Mouse (Mus musculus): ENCODE results near the gene Ctbp2. TPM values are rescaled to one million over a fixed set of nuclear protein-coding genes. Genes with fewer than 3 reads are reported as not detected.

Ctbp2 gene
- polyA plus RNA-seq, 1 experiment from 2014 or later: 60.2 TPM

DNA sequence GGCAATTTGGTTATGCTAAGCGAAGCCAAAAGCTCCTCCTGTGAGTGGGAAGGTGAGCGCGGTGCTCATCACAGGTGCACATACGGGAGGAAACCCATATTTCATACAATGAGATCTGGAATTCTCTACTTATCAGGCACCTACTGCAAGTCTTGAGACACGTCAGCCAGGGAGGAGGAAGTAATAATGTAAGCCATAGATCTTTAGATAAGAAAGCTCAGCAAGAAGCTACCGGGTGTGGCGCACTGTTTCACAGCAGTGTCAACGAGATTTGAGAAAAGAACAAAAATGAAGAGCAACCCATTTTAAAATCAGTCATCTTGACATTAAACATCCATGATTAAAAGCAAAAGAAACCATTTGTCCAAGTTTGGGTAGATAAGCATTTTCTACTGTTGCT is 95.2 kb downstream of the Ctbp2 start:
- no peak overlapping the region for H3K4me3 ChIP-seq
- no peaks in the 10 kb centered on the region for H3K27me3 ChIP-seq (replicated peaks)
- H3K9me3 ChIP-seq: no peaks in the 10 kb centered on the region
- no peak overlapping the region for H3K27ac ChIP-seq
- H3K9ac ChIP-seq: no peak overlapping the region
- H3K4me1 ChIP-seq: peaks cover 24% of the 10 kb centered on the region
- no peak for ATAC-seq (replicated peaks)
- no peak overlapping the region for H3K4me2 ChIP-seq
- no peaks in the 10 kb centered on the region for H3K36me3 ChIP-seq (replicated peaks)
- WGBS: 91% methylated on average over 8 of the region's 8 CpGs

GRCm38 (mm10) chr7:133027930-133028329 is 96.2 kb downstream of the Ctbp2 start:
- H3K9me3 ChIP-seq: no peaks in the 10 kb centered on the region
- 93% methylated on average over 4 of the region's 4 CpGs for WGBS
- H3K9ac ChIP-seq: no peak overlapping the region
- no peak for ATAC-seq (replicated peaks)
- H3K4me1 ChIP-seq: peaks cover 13% of the 10 kb centered on the region
- H3K27me3 ChIP-seq (replicated peaks): no peaks in the 10 kb centered on the region
- H3K27ac ChIP-seq: no peak overlapping the region
- no peaks in the 10 kb centered on the region for H3K36me3 ChIP-seq (replicated peaks)
- no peak overlapping the region for H3K4me3 ChIP-seq
- H3K4me2 ChIP-seq: no peak overlapping the region

DNA sequence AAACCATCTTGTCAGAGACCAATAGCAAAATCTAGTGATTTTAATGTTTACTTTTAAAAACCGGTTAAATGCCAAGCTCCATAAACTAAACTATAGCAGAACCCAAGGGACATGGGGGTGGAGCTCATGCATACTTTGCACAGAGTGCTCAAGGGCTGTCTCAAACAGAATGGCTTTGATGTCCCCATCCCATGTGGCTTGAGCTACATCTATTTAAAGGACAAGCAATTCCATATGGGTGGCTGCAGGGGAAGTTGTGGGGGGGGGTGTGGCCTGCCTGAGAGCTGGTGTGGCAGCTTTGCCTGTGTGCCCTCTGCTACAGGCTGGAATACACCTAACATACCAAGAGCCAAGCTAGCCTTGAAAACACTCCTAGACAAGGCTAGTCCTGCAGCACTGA is 99.5 kb downstream of the Ctbp2 start:
- Histone ChIP-seq H3K4me1 (peaks cover 19% of the 10 kb centered on the region), H3K36me3 (replicated peaks) (no peaks in the 10 kb centered on the region), H3K9me3 (no peaks in the 10 kb centered on the region), H3K4me3 (no peak overlapping the region), H3K4me2 (no peak overlapping the region), H3K27me3 (replicated peaks) (no peaks in the 10 kb centered on the region), H3K9ac (no peak overlapping the region), H3K27ac (no peak overlapping the region)
- ATAC-seq (replicated peaks): no peak
- 67% methylated on average over 1 of the region's 1 CpGs for WGBS

GRCm38 (mm10) chr7:133019481-133020020 is 104.6 kb downstream of the Ctbp2 start:
- Histone ChIP-seq H3K9me3 (no peaks in the 10 kb centered on the region), H3K4me3 (no peak overlapping the region), H3K27ac (peak overlapping the region; percentile 11; the same call in 1 of the 2 replicates), H3K36me3 (replicated peaks) (no peaks in the 10 kb centered on the region), H3K9ac (no peak overlapping the region), H3K4me2 (no peak overlapping the region), H3K4me1 (peaks cover 32% of the 10 kb centered on the region), H3K27me3 (replicated peaks) (no peaks in the 10 kb centered on the region)
- WGBS: 26% methylated on average over 6 of the region's 6 CpGs
- ATAC-seq (replicated peaks): no peak

- H3K9me3 ChIP-seq: no peaks in the 10 kb centered on the region
- peak overlapping the region; percentile 11; the same call in 1 of the 2 replicates for H3K27ac ChIP-seq
- WGBS: 74% methylated on average over 7 of the region's 7 CpGs
- no peak overlapping the region for H3K9ac ChIP-seq
- H3K4me3 ChIP-seq: no peak overlapping the region
- H3K27me3 ChIP-seq (replicated peaks): no peaks in the 10 kb centered on the region
- H3K4me2 ChIP-seq: no peak overlapping the region
- ATAC-seq (replicated peaks): no peak
- peaks cover 36% of the 10 kb centered on the region for H3K4me1 ChIP-seq
- no peaks in the 10 kb centered on the region for H3K36me3 ChIP-seq (replicated peaks)
Observed at GRCm38 (mm10) chr7:133018961-133019360, 105.2 kb downstream of the Ctbp2 start.

DNA sequence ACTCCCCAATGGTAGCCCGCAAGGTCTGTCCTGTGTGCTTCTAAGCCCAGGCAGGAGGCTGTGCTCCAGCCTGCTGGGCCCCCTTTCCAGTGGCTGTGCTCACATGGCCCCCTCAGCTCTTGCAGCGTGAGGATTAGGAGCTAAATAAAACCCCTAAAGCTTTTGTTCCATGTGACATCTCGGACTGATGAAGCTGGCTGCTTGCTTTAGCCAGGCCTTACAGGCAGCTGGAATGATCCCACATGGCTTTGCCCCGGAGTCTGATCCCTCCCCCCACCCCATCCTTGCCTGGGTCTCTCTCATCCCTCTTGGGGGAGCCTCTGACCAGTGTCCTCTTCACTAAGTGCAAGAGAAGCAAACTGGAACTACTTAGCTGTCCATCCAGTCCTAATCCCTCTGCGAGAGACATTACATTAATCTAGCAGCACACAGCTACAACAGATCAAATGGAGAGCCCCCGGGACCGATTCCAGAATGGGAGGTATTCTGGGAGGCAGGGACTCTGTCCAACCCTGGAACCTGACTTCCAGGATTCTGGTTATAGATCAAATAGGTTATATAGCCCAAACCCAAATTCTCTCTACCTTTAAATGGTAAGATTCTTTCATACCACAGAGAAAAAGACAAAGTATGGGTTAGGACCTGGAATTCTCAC is 108.6 kb downstream of the Ctbp2 start:
- Histone ChIP-seq H3K36me3 (replicated peaks) (no peaks in the 10 kb centered on the region), H3K27ac (peak overlapping the region; percentile 63), H3K4me3 (no peak overlapping the region), H3K9me3 (no peaks in the 10 kb centered on the region), H3K4me2 (0 out of 2 replicates have a peak overlapping the region, but pooled peaks have one; percentile 8), H3K4me1 (peaks cover 70% of the 10 kb centered on the region), H3K27me3 (replicated peaks) (no peaks in the 10 kb centered on the region), H3K9ac (0 out of 2 replicates have a peak overlapping the region, but pooled peaks have one; percentile 17)
- 0 out of 2 replicates have a peak, but pooled peaks have one; percentile 31 for ATAC-seq (replicated peaks)
- WGBS: 13% methylated on average over 7 of the region's 7 CpGs

DNA sequence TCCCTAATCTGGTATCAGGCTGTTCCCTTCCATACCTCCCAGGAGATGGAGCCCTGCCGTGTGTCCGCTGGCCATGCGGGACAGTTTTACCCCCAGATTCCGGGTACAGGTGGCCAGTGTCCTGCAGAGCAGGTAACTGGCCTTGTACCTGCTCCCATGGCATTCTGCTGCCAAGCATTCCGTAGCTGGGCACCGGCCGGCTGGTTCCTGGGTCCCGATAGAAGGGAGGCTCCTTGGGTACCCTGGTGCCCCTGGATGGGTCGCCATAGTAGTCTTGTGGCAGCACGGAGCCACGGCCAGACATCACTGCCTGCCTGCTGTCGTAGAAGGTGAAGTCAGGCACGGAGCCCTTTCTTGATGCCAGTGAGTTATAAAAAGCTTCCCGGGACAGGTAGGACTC is 109.5 kb downstream of the Ctbp2 start:
- peak overlapping the region; percentile 63; the same call in 1 of the 2 replicates for H3K27ac ChIP-seq

DNA sequence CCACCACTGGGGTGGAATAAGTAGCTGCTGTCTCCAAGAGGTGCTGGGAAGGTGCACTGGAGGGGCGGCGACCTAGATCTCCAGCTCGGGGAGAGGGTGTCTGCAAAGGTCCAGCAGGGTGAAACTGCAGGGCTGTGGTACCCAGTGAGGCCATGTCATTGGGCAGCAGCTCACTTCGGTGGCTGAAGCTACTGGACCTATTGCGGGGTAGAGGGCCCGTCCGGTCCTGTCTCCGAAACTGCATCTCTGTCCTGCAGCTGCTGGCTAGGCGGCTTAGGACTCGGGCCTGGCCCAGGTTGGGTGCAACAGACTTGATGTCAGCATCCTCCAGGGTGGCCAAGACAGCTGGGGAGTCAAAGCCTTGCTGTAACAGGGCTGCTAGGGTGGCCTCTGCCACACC is 110.2 kb downstream of the Ctbp2 start:
- no peaks in the 10 kb centered on the region for H3K9me3 ChIP-seq
- no peaks in the 10 kb centered on the region for H3K36me3 ChIP-seq (replicated peaks)
- ATAC-seq (replicated peaks): no peak
- 94% methylated on average over 10 of the region's 10 CpGs for WGBS
- H3K9ac ChIP-seq: no peak overlapping the region
- peaks cover 65% of the 10 kb centered on the region for H3K4me1 ChIP-seq
- no peaks in the 10 kb centered on the region for H3K27me3 ChIP-seq (replicated peaks)
- H3K27ac ChIP-seq: no peak overlapping the region
- H3K4me3 ChIP-seq: no peak overlapping the region
- no peak overlapping the region for H3K4me2 ChIP-seq

More for the DNA sequence above, 109.5 kb downstream of the Ctbp2 start:
- Histone ChIP-seq H3K4me2 (no peak overlapping the region), H3K4me3 (no peak overlapping the region), H3K36me3 (replicated peaks) (no peaks in the 10 kb centered on the region), H3K4me1 (peaks cover 70% of the 10 kb centered on the region), H3K9me3 (no peaks in the 10 kb centered on the region), H3K9ac (no peak overlapping the region), H3K27me3 (replicated peaks) (no peaks in the 10 kb centered on the region)
- WGBS: 85% methylated on average over 14 of the region's 14 CpGs
- ATAC-seq (replicated peaks): no peak

DNA sequence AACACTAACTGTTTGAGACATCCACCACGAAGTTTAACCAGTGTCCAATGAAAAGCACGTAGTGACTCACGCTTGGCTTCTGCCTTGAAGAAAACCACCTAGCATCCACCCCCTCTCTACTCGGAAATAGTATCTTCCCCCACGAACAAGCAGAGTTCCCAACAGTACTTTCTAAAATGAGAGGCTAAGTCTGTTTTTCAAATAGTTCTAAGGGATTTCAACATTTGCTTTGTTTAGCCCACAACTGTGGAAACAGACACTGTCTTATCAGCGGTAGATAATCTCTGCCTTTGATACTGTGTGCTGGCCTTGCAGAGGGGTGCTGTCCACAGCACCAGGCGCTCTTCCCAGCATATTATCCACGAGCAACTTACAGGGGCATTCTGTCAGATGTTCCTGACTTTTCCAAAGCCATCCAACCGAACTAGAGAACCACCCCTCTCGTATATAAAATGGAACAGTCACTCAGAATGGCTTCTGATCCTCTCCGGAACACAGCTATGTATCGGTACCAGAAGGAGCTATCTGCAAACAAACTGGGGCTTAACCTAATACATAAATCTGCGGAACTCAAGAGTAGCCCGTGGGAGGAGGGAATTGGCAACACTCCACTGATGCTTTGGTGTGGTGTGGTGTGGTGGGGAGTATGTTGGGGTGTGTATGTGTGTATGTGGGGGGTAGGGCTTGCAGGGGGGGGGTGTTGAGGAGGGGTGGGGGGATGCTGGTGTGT is 111.4 kb downstream of the Ctbp2 start:
- ATAC-seq (replicated peaks): no peak
- Histone ChIP-seq H3K9me3 (no peaks in the 10 kb centered on the region), H3K9ac (no peak overlapping the region), H3K27me3 (replicated peaks) (no peaks in the 10 kb centered on the region), H3K36me3 (replicated peaks) (no peaks in the 10 kb centered on the region), H3K4me1 (peaks cover 66% of the 10 kb centered on the region), H3K4me2 (no peak overlapping the region), H3K4me3 (no peak overlapping the region), H3K27ac (0 out of 2 replicates have a peak overlapping the region, but pooled peaks have one; percentile 14)
- WGBS: 46% methylated on average over 14 of the region's 14 CpGs

GRCm38 (mm10) chr7:133011611-133012010 is 112.5 kb downstream of the Ctbp2 start:
- ATAC-seq (replicated peaks): no peak
- Histone ChIP-seq H3K4me2 (peak overlapping the region; percentile 20), H3K27ac (peak overlapping the region; percentile 79), H3K4me1 (peaks cover 66% of the 10 kb centered on the region), H3K36me3 (replicated peaks) (no peaks in the 10 kb centered on the region), H3K4me3 (no peak overlapping the region), H3K27me3 (replicated peaks) (no peaks in the 10 kb centered on the region), H3K9ac (no peak overlapping the region), H3K9me3 (no peaks in the 10 kb centered on the region)
- 22% methylated on average over 4 of the region's 4 CpGs for whole genome bisulfite sequencing

- no peak overlapping the region; the same call in 1 of the 2 replicates for H3K9ac ChIP-seq
- no peak overlapping the region for H3K4me3 ChIP-seq
- no peaks in the 10 kb centered on the region for H3K9me3 ChIP-seq
- 25% methylated on average over 5 of the region's 5 CpGs for WGBS
- H3K27ac ChIP-seq: peak overlapping the region; percentile 79
- peak overlapping the region; percentile 20 for H3K4me2 ChIP-seq
- ATAC-seq (replicated peaks): peak; percentile 18; the same call in 1 of the 2 replicates
- peaks cover 66% of the 10 kb centered on the region for H3K4me1 ChIP-seq
- H3K27me3 ChIP-seq (replicated peaks): no peaks in the 10 kb centered on the region
- H3K36me3 ChIP-seq (replicated peaks): no peaks in the 10 kb centered on the region
Observed at GRCm38 (mm10) chr7:133011191-133011590, 113.0 kb downstream of the Ctbp2 start.

- no peak overlapping the region for H3K4me2 ChIP-seq
- peak overlapping the region; percentile 79 for H3K27ac ChIP-seq
- no peak overlapping the region for H3K4me3 ChIP-seq
- no peaks in the 10 kb centered on the region for H3K36me3 ChIP-seq (replicated peaks)
- no peak overlapping the region for H3K9ac ChIP-seq
- no peaks in the 10 kb centered on the region for H3K27me3 ChIP-seq (replicated peaks)
- H3K9me3 ChIP-seq: no peaks in the 10 kb centered on the region
- 81% methylated on average over 3 of the region's 3 CpGs for WGBS
- H3K4me1 ChIP-seq: peaks cover 60% of the 10 kb centered on the region
- no peak for ATAC-seq (replicated peaks)
Observed at GRCm38 (mm10) chr7:133010477-133010876, 113.7 kb downstream of the Ctbp2 start.
